9 mouse cellular contexts compared by ENCODE assay signal in the genomic region with DNA sequence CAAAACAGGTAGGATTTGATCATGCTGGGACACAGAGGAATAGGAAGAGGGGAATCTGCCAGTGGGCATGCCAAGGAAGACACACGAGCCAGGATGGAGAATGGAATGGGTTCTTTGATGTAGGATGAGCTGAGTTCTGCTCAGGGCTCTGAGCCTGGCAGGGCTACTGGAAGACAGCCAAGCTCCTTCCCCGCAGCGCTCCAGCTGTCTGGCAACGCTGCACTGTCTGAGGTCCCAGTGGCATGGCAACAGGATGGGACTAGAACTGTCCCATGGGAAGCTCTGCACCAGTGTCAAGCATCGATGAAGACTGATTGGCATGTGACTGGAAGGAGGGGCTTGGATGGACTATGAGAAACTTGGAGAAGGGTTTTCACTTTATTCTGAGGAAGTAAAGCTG.
DNase-seq lines count a peak whose midpoint lies in the region; ATAC-seq lines count a peak whose summit lies in the region.
"Had no signal": no experiment of that assay in that cellular context is flagged by ENCODE, and none has a peak within 500 bp of the region (broad histone marks: within the 10 kb centered on the region; RNA-seq: fewer than 3 reads in every experiment).

No protein-coding gene starts in this region.

- no peak for DNase-seq in forebrain, embryonic 10.5 days (ENCODE audit: extremely low spot score, low spot score)
- DNase-seq in 3134 (ENCODE audit: extremely low read depth, insufficient read length, low spot score) = peak; percentile 10
- DNase-seq in left cerebral cortex, adult 18-20 months (ENCODE audit: low spot score in 2 of 2) = peak; percentile 43 to 55
- peak; percentile 32 to 54 for DNase-seq in right cerebral cortex, postnatal 36 days (ENCODE audit: low spot score in 2 of 2)
- no peak for DNase-seq in urinary bladder, adult 2 months (ENCODE audit: low spot score)
- DNase-seq in ovary, adult 18-20 months (ENCODE audit: low spot score) = no peak

- H3K9ac ChIP-seq in forebrain, embryonic 13.5 days = no peak overlapping the region
- H3K9ac ChIP-seq in forebrain, embryonic 16.5 days (replicated peaks; ENCODE audit: low read depth, low read length) = no peak overlapping the region

- peaks cover 22% of the 10 kb centered on the region for H3K4me1 ChIP-seq in forebrain, embryonic 13.5 days
- H3K4me1 ChIP-seq in forebrain, embryonic 10.5 days = 0 out of 2 replicates have a peak, but pooled peaks cover 4% of the 10 kb centered on the region
- H3K4me1 ChIP-seq in forebrain, embryonic 16.5 days (replicated peaks; ENCODE audit: control insufficient read depth, insufficient read depth, low read length) = peaks cover 13% of the 10 kb centered on the region

- no peak overlapping the region for H3K27ac ChIP-seq in forebrain, embryonic 13.5 days
- no peak overlapping the region for H3K27ac ChIP-seq in forebrain, embryonic 10.5 days
- no peak overlapping the region for H3K27ac ChIP-seq in forebrain, embryonic 16.5 days (ENCODE audit: low read length)

- no peaks in the 10 kb centered on the region for H3K27me3 ChIP-seq in forebrain, embryonic 13.5 days
- H3K27me3 ChIP-seq in forebrain, embryonic 10.5 days (ENCODE audit: poor library complexity, severe bottlenecking) = no peaks in the 10 kb centered on the region
- H3K27me3 ChIP-seq in forebrain, embryonic 16.5 days (replicated peaks; ENCODE audit: control insufficient read depth, insufficient read depth, low read length) = no peaks in the 10 kb centered on the region

- H3K4me2 ChIP-seq in forebrain, embryonic 13.5 days = no peak overlapping the region
- no peak overlapping the region for H3K4me2 ChIP-seq in forebrain, embryonic 16.5 days (ENCODE audit: low read length)

- no peak overlapping the region for H3K4me3 ChIP-seq in forebrain, embryonic 13.5 days
- H3K4me3 ChIP-seq in forebrain, embryonic 10.5 days = no peak overlapping the region
- H3K4me3 ChIP-seq in forebrain, embryonic 16.5 days (replicated peaks; ENCODE audit: low read length) = no peak overlapping the region
- H3K4me3 ChIP-seq: myocyte had no signal

- no peaks in the 10 kb centered on the region for H3K36me3 ChIP-seq in forebrain, embryonic 13.5 days (ENCODE audit: poor library complexity, severe bottlenecking)
- H3K36me3 ChIP-seq in forebrain, embryonic 10.5 days (replicated peaks) = no peaks in the 10 kb centered on the region
- H3K36me3 ChIP-seq in forebrain, embryonic 16.5 days (ENCODE audit: control insufficient read depth, insufficient read depth) = no peaks in the 10 kb centered on the region

- WGBS in forebrain, embryonic 13.5 days = 67% methylated on average over 5 of the region's 5 CpGs
- 95% methylated on average over 5 of the region's 5 CpGs for WGBS in forebrain, embryonic 10.5 days
- 21% methylated on average over 5 of the region's 5 CpGs for WGBS in forebrain, embryonic 16.5 days

- no peaks in the 10 kb centered on the region for H3K9me3 ChIP-seq in forebrain, embryonic 13.5 days (replicated peaks)
- no peaks in the 10 kb centered on the region for H3K9me3 ChIP-seq in forebrain, embryonic 10.5 days
- no peaks in the 10 kb centered on the region for H3K9me3 ChIP-seq in forebrain, embryonic 16.5 days (ENCODE audit: control insufficient read depth, low read length)

- ATAC-seq in forebrain, embryonic 13.5 days = peak; percentile 74
- ATAC-seq in forebrain, embryonic 16.5 days = peak; percentile 87

Comparison
In these comparisons a context has a peak if more than half of its experiments do, and no peak if none do; other contexts are left out.
1. DNase-seq: peak in 3134 (single experiment), left cerebral cortex, adult 18-20 months (2 of 2) and right cerebral cortex, postnatal 36 days (2 of 2); none in forebrain, embryonic 10.5 days (single experiment), urinary bladder, adult 2 months (single experiment) and ovary, adult 18-20 months (single experiment).